Mouse (Mus musculus): ENCODE measurements around the gene Zdhhc4.

- no peak for TF ChIP-seq CTCF (IDR thresholded peaks at IDR 0.05; ENCODE audit: low read depth)
- TF ChIP-seq EP300 (IDR thresholded peaks at IDR 0.05; ENCODE audit: low read depth): no peak
These were observed 40.7 kb upstream of the Zdhhc4 start for GRCm38 (mm10) chr5:143369611-143370255.

Measured in liver, embryonic 14.5 days (tissue).